Mouse (Mus musculus) kidney, adult 9 months (tissue): ENCODE measurements at regions not wholly inside any gene's neighbourhood (a gene's known extent, or its start where the extent isn't known, plus 50 kb on each side); places are given as distances from the start of the nearest gene placed in this dataset.

ENCODE experiments used
- DNase-seq: peaks from one replicate; pipeline ENCODE4 v3.0.0; 2022

DNA sequence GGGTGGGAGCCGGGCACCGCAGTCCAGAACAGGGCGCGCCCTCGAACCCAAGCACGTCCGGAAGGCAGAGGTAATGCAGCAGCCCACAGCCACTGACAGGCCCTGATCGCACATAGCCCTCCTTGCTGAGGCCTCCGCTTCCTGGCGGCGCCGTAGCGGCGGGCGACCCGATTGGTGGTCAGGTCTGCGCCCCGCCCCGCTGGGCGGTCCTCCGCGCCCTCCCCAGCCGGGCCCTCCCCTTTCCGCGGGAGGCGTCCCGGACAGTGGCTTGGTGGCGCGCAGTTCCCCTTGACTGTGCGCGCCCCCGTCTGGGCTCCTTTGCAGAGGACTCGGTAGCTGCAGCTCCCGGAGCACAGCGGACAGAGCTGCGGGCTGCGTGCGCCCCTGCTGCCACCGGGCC lies 375.5 kb upstream of the Asap2 start:
- DNase-seq = peak; percentile 69
